Mouse (Mus musculus): ENCODE results near the gene Foxc2. TPM values are rescaled to one million over a fixed set of nuclear protein-coding genes. Genes with fewer than 3 reads are reported as not detected.

Foxc2 gene
- polyA plus RNA-seq (2012; ENCODE audit: low replicate concordance) = 0.33 and 0.63 TPM in 2 replicates

GRCm38 (mm10) chr8:121115948-121116347 lies at the start of gene Foxc2:
Gene Foxc2, plus strand, starts transcription at chr8:121116171.

DNA sequence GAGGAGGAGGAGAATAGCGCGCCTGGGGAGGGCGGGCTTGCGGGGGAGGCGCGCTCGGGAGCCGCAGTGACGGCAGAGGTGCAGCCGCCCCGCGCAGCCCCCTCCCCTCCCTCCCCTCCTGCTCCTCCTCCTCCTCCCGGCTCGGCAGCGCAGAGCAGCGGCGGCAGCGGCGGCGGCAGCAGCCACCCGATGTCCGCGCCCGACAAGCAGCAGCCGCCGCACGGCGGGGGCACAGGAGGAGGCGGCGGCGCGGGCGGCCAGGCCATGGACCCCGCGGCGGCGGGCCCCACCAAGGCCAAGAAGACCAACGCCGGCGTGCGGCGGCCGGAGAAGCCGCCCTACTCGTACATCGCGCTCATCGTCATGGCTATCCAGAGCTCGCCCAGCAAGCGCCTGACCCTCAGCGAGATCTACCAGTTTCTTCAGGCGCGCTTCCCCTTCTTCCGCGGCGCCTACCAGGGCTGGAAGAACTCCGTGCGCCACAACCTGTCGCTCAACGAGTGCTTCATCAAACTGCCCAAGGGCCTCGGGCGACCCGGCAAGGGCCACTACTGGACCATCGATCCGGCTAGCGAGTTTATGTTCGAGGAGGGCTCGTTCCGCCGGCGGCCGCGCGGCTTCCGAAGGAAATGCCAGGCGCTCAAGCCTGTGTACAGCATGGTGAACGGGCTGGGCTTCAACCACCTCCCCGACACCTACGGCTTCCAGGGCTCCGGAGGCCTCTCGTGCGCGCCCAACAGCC lies 31.6 kb upstream of the Foxc2 start, which contains the start of gene Foxf1:
Gene Foxf1 (plus strand): TSS at position 177 of the 742 bp plus-strand sequence.

DNA sequence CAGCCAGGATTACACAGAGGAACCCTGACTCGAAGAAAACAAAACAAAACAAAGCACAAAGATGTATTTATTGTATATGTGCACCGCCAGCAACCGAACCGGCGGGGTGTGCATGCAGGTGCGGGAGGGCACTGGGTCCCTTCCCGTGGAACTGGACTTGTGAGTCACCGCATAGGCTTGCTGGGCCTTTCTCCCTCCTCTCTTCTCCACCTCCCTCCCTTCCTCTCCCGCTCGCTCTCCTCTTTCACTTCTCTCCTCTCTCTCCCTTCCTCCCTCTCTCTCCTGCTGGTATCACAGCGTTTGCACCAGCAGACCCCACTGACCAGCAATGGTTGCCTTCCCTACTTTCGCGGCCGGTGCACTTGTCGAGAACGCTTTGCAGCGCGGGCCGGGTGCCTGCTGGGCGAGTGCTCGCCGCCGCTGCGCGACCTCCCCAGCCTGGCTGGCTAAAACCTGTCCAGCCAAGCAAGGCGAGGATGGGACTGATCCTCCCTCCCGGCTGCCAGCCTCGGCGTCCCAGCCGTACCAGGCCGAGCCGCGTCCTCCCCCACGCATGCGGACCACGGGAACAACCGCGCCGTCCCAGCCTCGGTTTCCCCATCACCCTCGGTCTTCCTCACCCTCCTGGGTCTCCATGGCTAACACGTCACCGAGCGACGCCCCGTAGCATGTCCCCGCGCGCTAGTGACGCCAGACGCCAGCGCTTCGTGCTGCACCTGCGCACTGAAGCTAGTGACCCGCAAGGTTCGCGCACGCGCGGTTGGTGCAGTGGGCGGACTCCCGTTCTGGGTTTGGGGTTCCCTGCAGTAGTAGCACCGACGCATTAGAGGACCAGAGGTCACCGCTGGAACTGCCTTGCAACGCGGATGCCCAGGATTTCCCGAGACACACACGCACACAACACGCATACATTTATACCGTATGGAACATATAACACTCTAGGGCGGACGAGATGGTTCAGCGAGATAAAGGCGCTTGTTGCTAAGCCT lies 8.0 kb upstream of the Foxc2 start, which contains the start of gene Mthfsd:
Gene Mthfsd (minus strand): TSS at position 725 of the 989 bp plus-strand sequence.

GRCm38 (mm10) chr8:121127756-121128375 lies 11.9 kb downstream of the Foxc2 start, which contains the start of gene Foxl1:
Gene Foxl1, plus strand, starts transcription at chr8:121127940.

Other genes starting within 250 kb of the Foxc2 start
- 0.50 TPM in 1 of 2 replicates, not detected in the other for gene Foxf1, start 31.8 kb upstream of the Foxc2 start, polyA plus RNA-seq (2012; ENCODE audit: low replicate concordance)
- gene Mthfsd, start 7.8 kb upstream of the Foxc2 start, polyA plus RNA-seq (2012; ENCODE audit: low replicate concordance) = 95.8 and 137 TPM in 2 replicates
- 0.06 TPM in 1 of 2 replicates, not detected in the other for gene Foxl1, start 11.8 kb downstream of the Foxc2 start, polyA plus RNA-seq (2012; ENCODE audit: low replicate concordance)